Mouse (Mus musculus): Measurements from ENCODE around the gene Synpr. TPM values are rescaled to one million over a fixed set of nuclear protein-coding genes. Genes with fewer than 3 reads are reported as not detected.

Synpr gene
- polyA plus RNA-seq, 1 experiment from 2014 or later: 0.19 TPM

DNA sequence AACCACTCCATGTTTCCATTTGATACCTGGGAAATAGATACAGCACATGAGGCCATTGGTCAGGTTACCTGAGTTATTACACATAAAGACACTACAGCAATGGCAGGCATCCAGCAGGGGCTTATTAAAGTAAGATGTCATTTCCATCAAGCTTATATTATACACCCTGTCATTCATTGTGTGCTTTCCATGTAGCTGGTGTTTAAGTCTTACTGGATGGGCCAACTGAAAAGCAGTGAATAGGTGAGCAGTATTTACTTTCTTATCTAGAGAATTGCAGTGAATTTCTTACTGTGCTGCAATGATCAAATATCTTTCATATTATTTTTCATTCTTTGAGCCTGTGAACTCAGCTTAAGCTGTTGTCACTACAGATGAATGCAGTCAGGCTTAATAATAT is 287.4 kb downstream of the Synpr start:
- Histone ChIP-seq H3K4me1 (no peaks in the 10 kb centered on the region), H3K9ac (no peak overlapping the region), H3K4me3 (no peak overlapping the region), H3K36me3 (no peaks in the 10 kb centered on the region), H3K27me3 (replicated peaks) (no peaks in the 10 kb centered on the region), H3K9me3 (replicated peaks) (no peaks in the 10 kb centered on the region), H3K4me2 (no peak overlapping the region), H3K27ac (no peak overlapping the region)
- no peak for ATAC-seq

DNA sequence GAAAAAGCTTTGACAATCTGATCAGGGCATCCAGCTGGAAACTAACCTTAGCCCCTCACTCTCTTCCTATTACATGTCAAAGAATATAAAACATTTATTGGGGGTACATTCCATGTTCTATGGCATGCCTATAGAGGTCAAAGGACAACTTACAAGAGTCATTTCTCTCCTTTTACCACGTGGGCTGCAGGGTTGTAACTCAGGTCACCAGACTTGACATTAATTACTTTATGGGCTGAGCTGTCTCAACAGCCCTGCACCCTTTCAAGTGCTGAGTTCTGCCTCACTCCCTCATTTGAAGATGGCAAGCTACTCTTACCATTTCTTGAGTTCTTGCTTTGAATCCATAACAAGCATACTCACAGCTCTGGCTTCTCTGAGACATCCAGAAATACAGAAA is 287.9 kb downstream of the Synpr start:
- Histone ChIP-seq H3K4me3 (no peak overlapping the region), H3K4me1 (no peaks in the 10 kb centered on the region), H3K27me3 (replicated peaks) (no peaks in the 10 kb centered on the region), H3K4me2 (no peak overlapping the region), H3K9ac (no peak overlapping the region), H3K36me3 (no peaks in the 10 kb centered on the region), H3K9me3 (replicated peaks) (no peaks in the 10 kb centered on the region), H3K27ac (no peak overlapping the region)
- 20% methylated on average over 1 of the region's 1 CpGs for WGBS (ENCODE audit: insufficient replicate concordance)
- ATAC-seq: no peak

DNA sequence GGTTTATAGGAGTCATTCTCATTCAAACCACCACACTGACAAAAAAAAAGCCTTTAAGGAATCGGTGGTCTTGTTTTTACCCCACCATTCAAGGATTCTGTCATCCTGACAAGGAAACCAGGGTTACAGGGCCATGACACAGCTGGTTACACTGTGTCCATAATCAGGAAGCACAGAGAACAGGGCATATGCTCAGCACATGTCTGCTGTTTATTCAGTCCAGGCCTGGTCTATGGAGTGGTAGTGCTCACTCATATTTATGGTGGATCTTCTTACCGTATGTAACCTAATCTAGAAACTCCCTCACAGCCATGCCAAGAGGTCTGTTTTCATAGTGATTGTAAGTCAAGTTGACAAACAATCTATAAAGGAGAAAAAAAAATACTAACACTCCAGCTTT is 293.5 kb downstream of the Synpr start:
- ATAC-seq: no peak
- Histone ChIP-seq H3K4me1 (no peaks in the 10 kb centered on the region), H3K27me3 (replicated peaks) (no peaks in the 10 kb centered on the region), H3K27ac (no peak overlapping the region), H3K9me3 (replicated peaks) (no peaks in the 10 kb centered on the region), H3K36me3 (no peaks in the 10 kb centered on the region), H3K4me2 (no peak overlapping the region), H3K4me3 (no peak overlapping the region), H3K9ac (no peak overlapping the region)
- WGBS (ENCODE audit: insufficient replicate concordance): 59% methylated on average over 2 of the region's 2 CpGs

DNA sequence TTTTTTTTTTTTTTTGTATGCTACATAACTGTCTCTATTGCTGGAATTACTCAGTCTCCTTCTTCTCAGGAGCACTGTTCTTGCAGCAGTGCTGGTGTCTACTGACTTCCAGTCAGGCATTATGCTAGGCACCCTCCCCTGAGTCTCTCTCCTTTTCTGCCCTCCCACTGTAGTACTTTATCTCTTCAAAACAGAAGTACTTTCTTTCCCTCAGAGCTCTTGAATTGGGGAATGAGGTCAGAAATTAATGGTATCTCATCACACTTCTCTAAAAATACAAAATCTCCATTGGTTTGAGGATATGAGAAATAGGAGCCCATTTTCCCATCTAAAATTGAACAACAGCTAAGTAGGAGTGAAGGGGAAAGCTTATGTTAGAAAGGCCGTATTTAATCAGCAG is 294.2 kb downstream of the Synpr start:
- H3K36me3 ChIP-seq: no peaks in the 10 kb centered on the region
- no peaks in the 10 kb centered on the region for H3K27me3 ChIP-seq (replicated peaks)
- H3K4me1 ChIP-seq: no peaks in the 10 kb centered on the region
- H3K9ac ChIP-seq: no peak overlapping the region
- H3K27ac ChIP-seq: no peak overlapping the region
- 60% methylated on average over 1 of the region's 1 CpGs for WGBS (ENCODE audit: insufficient replicate concordance)
- no peak overlapping the region for H3K4me3 ChIP-seq
- H3K4me2 ChIP-seq: no peak overlapping the region
- ATAC-seq: no peak
- no peaks in the 10 kb centered on the region for H3K9me3 ChIP-seq (replicated peaks)

DNA sequence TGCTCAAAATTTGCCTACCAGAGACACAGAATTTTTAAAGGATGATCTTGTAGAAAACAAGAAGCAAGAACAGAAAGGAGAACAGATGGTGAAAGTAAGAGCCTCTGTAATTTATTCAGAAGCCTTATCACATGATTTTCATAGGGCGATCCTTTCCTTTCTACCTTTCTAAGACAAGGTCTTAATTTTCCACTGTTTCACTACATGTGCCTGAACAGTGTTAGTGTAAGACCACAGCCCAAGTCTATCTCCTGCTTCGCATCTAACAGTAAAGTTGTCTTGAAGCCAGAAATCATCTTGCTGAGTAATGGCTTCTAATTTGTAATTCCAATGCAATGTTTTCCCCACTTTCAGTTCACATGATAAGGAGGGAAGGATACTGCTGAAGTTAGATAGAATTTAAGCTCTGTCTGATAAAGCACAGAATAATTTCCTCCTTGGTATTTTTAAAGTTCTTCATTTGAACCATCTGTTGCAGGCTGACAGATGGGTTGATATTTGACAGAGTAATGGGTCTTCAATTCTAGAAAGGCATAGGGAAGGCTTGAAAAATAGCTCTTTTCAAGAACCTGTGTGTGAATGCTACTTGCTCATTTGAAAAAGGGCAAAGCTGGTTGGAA is 308.9 kb downstream of the Synpr start:
- H3K4me3 ChIP-seq: no peak overlapping the region
- H3K36me3 ChIP-seq: no peaks in the 10 kb centered on the region
- no peak overlapping the region for H3K4me2 ChIP-seq
- no peaks in the 10 kb centered on the region for H3K27me3 ChIP-seq (replicated peaks)
- H3K27ac ChIP-seq: no peak overlapping the region
- H3K9ac ChIP-seq: no peak overlapping the region
- H3K9me3 ChIP-seq (replicated peaks): no peaks in the 10 kb centered on the region
- no peaks in the 10 kb centered on the region for H3K4me1 ChIP-seq
- ATAC-seq: no peak
- WGBS (ENCODE audit: insufficient replicate concordance): 68% methylated on average over 2 of the region's 2 CpGs

DNA sequence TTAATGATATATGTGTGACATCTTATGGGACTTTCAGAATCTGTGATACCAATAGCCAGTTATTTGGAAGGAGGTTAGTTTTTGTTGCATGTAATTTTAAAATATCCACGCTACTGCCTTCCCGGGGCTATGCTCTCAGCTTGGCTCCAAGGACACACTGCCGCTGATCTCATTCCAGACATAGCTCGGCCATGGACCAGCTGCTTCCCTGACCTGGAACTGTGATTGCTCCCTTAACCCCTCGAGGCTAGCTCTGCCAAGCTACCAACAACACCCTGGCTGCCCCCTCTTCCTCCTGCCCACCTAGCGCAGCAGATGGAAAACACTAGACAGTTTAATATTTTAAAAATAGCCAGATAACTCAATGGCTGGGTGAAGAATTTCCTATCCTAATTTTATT is 311.7 kb downstream of the Synpr start:
- H3K4me2 ChIP-seq: no peak overlapping the region
- no peak overlapping the region for H3K9ac ChIP-seq
- WGBS (ENCODE audit: insufficient replicate concordance): 64% methylated on average over 6 of the region's 6 CpGs
- no peaks in the 10 kb centered on the region for H3K36me3 ChIP-seq
- H3K27ac ChIP-seq: no peak overlapping the region
- H3K27me3 ChIP-seq (replicated peaks): no peaks in the 10 kb centered on the region
- no peaks in the 10 kb centered on the region for H3K9me3 ChIP-seq (replicated peaks)
- no peak overlapping the region for H3K4me3 ChIP-seq
- H3K4me1 ChIP-seq: no peaks in the 10 kb centered on the region
- no peak for ATAC-seq

DNA sequence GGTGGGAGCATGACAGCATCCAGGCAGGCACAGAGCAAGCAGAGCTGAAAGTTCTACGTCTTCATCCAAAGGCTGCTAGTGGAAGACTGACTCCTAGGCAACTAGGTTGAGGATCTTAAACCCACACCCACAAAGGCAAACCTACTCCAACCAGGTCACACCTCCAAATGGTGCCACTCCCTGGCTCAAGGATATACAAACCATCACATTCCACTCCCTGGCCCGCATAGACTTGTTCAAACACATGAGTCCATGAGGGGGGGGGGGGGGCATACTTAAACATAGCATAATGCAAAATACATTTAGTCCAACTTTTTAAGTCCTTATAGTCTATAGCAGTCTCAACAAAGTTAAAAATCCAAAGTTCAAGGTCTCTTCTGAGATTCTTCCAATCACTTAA is 312.6 kb downstream of the Synpr start:
- no peak for ATAC-seq
- H3K36me3 ChIP-seq: no peaks in the 10 kb centered on the region
- H3K27me3 ChIP-seq (replicated peaks): no peaks in the 10 kb centered on the region
- no peaks in the 10 kb centered on the region for H3K9me3 ChIP-seq (replicated peaks)
- H3K27ac ChIP-seq: no peak overlapping the region
- H3K9ac ChIP-seq: no peak overlapping the region
- H3K4me3 ChIP-seq: no peak overlapping the region
- H3K4me1 ChIP-seq: no peaks in the 10 kb centered on the region
- no peak overlapping the region for H3K4me2 ChIP-seq
- 80% methylated on average over 2 of the region's 2 CpGs for WGBS (ENCODE audit: insufficient replicate concordance)

DNA sequence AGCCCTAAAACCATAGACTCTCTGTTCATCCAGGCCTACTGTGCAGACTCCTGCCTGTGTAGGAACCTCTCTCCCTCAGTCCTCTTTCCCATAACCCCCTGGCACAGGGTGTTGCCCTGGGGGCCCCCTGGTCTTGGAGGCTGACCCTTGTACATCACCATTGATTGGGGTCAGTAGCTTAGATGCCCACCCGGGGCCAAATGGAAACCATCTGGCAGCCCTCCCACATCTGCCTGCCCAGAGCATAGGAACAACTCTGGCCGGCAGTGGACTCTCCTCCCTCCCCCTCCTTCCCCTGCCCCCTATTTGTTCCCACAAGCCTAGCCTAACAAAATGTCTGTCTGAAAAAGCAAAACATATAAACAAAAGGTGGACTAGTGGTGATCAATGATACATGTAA is 336.0 kb downstream of the Synpr start:
- 50% methylated on average over 2 of the region's 2 CpGs for WGBS (ENCODE audit: insufficient replicate concordance)
- H3K4me2 ChIP-seq: no peak overlapping the region

DNA sequence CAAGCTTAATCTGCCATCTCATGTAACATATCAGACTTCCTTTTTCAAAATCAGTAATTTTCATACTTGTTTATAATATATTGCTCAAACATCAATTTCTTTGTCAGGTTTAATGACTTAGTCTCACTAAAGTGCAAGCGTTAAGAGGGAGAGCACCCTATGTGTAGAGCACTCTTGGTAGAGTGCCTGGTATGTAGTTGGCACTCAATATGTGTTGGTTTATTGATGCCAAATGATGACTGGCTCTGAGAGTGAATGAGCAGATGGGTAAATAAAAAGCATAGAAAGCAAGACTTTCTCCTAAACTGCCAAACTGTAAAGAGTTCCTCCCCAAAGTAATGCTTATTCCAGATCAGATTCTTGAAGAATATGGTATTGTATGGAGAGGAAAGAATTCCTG is 365.3 kb downstream of the Synpr start:
- H3K4me1 ChIP-seq: no peaks in the 10 kb centered on the region
- H3K36me3 ChIP-seq: no peaks in the 10 kb centered on the region
- no peaks in the 10 kb centered on the region for H3K9me3 ChIP-seq (replicated peaks)
- 70% methylated on average over 1 of the region's 1 CpGs for WGBS (ENCODE audit: insufficient replicate concordance)
- no peak overlapping the region for H3K4me2 ChIP-seq
- ATAC-seq: no peak
- H3K4me3 ChIP-seq: no peak overlapping the region
- no peaks in the 10 kb centered on the region for H3K27me3 ChIP-seq (replicated peaks)
- no peak overlapping the region for H3K27ac ChIP-seq
- no peak overlapping the region for H3K9ac ChIP-seq

More for the DNA sequence above, 336.0 kb downstream of the Synpr start:
- Histone ChIP-seq H3K4me3 (no peak overlapping the region), H3K9ac (no peak overlapping the region), H3K36me3 (no peaks in the 10 kb centered on the region), H3K27me3 (replicated peaks) (no peaks in the 10 kb centered on the region), H3K9me3 (replicated peaks) (no peaks in the 10 kb centered on the region), H3K4me1 (no peaks in the 10 kb centered on the region), H3K27ac (no peak overlapping the region)
- no peak for ATAC-seq

DNA sequence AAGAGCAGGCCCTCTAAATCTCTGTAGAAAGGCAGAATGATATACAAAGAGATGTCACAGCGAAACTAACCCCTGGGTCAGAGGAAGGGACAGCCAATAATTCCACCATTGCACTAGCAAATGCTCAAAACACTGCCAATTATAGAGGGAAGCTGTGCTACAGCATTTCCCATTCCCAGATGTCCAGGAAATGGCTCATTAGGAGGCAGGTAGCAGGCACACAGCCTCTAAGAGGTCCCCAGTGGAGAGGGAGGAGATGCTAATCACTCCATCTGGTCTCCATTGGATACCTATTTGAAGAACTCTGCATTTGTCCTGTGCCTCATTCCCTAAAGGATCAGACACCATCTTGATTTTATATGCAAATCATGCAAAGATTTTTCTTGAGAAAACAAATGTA is 366.5 kb downstream of the Synpr start:
- no peaks in the 10 kb centered on the region for H3K4me1 ChIP-seq
- no peak overlapping the region for H3K9ac ChIP-seq
- no peak overlapping the region for H3K27ac ChIP-seq
- H3K9me3 ChIP-seq (replicated peaks): no peaks in the 10 kb centered on the region
- H3K4me3 ChIP-seq: no peak overlapping the region
- no peak overlapping the region for H3K4me2 ChIP-seq
- no peaks in the 10 kb centered on the region for H3K27me3 ChIP-seq (replicated peaks)
- 23% methylated on average over 1 of the region's 1 CpGs for WGBS (ENCODE audit: insufficient replicate concordance)
- no peak for ATAC-seq
- no peaks in the 10 kb centered on the region for H3K36me3 ChIP-seq

DNA sequence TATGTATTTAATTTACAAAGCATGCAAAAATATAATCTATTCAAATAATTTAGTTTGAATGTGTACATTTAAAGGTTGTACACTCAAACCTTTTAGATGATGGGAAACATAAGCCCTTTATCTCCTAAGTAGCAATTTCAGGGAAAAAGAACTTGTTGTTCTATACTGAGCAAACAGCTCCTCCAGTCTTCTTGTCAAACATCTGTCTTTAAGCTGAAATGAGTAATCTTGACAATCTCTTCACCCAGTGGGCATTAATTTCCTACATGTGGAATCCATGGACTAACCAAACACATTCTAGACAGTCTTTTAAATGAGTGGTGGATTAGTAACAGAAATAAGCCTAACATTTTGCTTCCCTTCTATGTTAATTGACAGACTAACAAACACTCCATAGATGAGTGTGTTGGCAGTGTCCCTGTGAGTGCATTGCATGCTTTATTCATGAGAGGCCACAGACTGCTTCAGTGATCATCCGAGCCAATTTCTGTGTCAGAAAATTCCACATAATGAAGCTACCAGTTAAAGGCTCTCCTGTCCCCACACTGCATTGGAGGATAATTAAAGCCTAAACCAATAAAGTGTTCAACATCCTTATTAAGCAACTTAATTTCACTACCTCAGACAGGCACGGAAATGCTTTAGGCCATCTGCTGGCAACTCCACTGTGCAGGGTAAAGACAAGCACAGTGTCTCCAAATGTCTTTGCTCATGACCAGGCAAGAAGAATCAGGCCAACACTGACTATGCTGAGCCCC is 367.1 kb downstream of the Synpr start:
- Histone ChIP-seq H3K9me3 (replicated peaks) (no peaks in the 10 kb centered on the region), H3K4me1 (no peaks in the 10 kb centered on the region), H3K4me3 (no peak overlapping the region), H3K4me2 (no peak overlapping the region), H3K27me3 (replicated peaks) (no peaks in the 10 kb centered on the region), H3K27ac (no peak overlapping the region), H3K9ac (no peak overlapping the region), H3K36me3 (no peaks in the 10 kb centered on the region)
- WGBS (ENCODE audit: insufficient replicate concordance): 56% methylated on average over 2 of the region's 2 CpGs
- no peak for ATAC-seq

All from liver, embryonic 12.5 days (tissue).